Mouse (Mus musculus) cerebellum, postnatal 10 days (tissue): ENCODE measurements around the gene Bcl6b.

ENCODE experiments used
- DNase-seq, 2 experiments: peaks; one replicate each; pipeline ENCODE4 v3.0.0; 2021; ENCODE audit warnings: mixed read lengths in 2 of 2

The Bcl6b gene

GRCm38 (mm10) chr11:70229260-70230010 lies at the start of gene Bcl6b:
Bcl6b (minus strand) TSS chr11:70229798.
- DNase-seq, result peak; percentile 33 to 34

DNA sequence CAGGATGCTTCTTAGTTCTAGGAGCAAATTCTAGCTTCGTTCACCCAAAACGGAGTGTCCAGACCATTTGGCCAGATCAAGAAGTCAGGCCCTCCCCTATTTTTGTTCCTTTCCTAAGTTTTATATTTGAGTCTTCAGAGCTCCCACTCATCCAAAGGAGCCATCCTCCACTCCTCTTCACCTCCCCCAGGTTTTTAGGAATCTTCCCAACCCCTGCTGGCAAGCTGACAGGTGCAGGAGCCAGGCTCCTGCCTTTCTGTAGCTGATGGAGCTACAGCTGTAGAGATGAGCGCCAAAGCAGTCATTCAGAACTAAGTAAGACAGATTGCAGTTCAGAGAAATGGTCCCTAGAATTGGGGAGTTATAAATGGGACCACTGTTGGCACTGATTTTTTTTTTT lies 49.4 kb upstream of the Bcl6b start:
- peak; percentile 81 to 85 for DNase-seq

DNA sequence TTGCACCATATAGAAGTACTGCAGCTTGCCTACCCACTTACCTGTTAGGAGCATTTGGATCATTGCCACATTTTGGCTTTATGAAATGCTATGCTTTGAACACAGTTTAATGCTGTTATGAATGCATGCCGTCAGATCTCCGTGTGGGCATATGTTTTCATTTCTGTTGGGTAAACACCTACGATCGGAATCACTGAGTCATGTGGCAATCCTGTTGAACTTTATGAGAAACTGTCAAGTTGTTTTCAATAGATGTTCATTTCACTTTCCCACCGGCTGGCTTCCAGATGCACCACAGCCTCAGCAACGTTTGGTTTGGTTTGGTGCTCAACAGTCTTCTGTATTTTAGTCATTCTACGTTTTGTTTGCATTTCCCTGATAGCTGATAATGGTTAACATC lies 42.0 kb upstream of the Bcl6b start:
- no peak for DNase-seq

- DNase-seq, result peak; percentile 38 to 64
Observed at GRCm38 (mm10) chr11:70266405-70266804, 36.8 kb upstream of the Bcl6b start.

DNA sequence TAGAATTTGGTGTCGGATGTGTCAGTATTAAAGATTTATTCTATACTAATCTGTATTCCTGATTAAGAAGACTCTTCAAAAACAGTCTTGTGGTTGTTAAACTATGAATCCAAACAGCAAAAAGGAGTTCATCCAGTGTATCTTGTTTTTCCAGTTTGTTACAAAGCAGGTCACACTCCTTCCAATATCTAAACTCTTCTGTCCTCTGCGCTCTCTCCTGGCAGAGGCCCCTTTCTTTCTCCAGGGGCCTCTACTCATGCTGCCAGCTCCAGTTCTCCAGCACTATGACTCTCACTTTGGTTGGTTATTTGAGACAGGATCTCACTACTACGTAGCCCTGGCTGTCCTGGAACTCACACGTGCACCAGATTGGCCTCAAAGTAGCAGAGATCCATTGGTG lies 36.2 kb upstream of the Bcl6b start:
- peak in 1 of 2 experiments; percentile 24 for DNase-seq

- no peak for DNase-seq
Observed at GRCm38 (mm10) chr11:70265252-70265651, 35.7 kb upstream of the Bcl6b start.

DNA sequence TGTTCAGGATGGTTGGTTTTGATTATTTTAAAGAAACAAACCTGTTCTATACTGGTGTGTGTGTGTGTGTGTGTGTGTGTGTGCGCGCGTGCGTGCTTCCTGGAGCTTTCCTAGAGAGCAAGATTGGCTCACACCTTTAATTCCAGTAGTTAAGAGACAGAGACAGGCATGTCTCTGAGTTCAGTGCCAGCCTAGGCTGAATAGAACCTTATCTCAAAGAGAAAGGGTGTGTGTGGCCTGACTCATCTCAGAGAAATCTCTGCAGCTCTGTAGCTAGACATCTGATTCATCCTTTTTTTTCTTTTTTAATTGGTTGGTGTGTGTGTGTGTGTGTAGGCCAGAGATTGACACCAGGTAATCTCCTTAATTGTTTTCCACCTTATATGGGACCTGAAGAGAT lies 29.4 kb upstream of the Bcl6b start:
- DNase-seq, result no peak

GRCm38 (mm10) chr11:70254931-70255531 lies 25.4 kb upstream of the Bcl6b start, which contains the start of gene Alox12:
Alox12 (minus strand) TSS chr11:70255353.
- peak; percentile 61 to 67 for DNase-seq

DNA sequence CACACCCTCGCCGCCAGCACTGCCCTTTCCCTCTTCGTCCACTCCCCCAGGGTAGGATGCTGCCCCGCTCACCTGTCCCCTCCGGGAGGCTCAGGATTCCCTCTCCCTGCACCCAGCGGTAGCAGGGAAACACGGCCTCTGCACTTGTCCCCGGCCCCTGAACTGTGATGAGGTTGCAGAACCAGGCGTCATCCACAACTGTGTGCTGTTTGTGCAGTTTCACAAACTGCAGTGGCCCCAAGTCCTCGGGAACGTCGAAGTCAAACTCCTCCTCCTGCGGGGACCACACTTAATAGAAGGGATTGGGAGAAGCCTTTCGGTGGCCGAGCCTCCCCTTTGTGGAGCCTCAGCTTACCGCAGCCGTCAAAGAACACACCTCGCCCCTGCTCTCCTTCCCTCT lies 24.7 kb upstream of the Bcl6b start:
- DNase-seq, result no peak

DNA sequence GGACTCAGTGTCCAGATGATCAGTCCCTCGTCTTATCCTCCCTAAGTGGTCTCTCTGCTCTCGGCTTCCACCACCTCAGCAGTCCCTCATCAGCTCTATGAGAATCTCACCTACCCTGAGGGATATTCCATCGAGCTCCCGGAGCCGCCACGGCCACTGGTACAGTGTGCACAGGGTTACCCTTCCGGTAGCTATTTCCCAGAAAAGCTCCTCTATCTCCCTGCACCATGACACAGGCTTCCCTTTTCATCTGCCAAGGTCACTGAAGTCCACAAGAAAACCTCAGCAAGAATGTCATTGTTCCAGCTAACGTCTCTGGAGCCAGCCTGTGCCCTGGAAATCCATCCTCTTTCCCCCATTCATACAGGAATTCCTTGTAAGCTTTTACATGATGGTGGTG lies 22.3 kb upstream of the Bcl6b start:
- no peak for DNase-seq

- DNase-seq, result no peak
Observed at GRCm38 (mm10) chr11:70250150-70250549, 20.6 kb upstream of the Bcl6b start.

DNA sequence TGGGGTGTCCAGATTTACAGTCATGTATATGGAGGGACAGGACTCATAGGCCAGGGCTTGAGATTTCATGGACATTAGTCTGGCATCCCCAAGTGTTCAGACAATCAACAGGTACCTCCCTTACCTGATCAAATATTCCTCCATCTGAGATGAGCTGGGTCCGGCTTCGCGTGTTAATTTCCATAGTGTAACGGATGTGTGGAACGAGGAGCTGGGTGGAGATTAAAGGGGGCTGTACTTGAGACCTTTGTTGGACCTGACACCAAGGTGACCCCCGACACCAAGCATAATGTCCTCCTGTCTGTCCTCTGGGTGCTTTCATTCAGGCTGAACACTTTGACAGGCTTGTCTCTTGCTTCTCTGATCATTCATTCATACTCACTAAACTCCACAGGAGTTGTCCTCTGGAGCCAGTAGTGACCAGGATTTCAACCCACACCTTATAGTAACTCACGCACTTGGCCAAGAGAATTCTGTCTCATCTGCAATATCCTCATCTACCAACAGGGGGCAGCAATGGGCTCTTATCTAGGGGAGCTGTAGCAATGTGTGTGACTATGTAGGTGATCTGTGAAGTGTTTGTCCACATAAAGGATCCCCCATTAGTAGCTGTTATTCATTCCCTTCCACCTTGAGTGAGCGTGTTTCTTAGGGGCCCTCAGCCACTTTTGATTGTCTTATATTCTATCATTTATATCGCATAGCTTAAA lies 17.7 kb upstream of the Bcl6b start:
- peak; percentile 89 to 92 for DNase-seq

DNA sequence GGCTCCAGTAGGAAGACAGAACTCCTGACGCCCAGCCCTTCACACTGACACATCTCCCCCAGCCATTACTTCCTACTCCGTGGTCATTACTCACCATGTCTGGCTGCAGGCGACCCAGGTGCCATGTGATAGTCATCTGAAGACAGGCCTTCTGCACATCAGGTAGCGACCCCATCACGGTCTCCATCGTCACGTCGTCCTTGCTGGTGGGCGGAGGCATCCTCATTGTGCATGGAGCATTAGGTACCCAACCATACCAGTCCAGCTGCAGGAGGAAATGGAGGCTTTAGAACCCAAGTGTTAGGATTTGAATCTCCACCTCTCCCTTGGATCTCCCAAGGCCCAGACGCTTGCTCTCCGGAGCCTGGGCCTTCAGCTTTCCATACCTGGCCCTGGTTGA lies 13.0 kb upstream of the Bcl6b start:
- no peak for DNase-seq

DNA sequence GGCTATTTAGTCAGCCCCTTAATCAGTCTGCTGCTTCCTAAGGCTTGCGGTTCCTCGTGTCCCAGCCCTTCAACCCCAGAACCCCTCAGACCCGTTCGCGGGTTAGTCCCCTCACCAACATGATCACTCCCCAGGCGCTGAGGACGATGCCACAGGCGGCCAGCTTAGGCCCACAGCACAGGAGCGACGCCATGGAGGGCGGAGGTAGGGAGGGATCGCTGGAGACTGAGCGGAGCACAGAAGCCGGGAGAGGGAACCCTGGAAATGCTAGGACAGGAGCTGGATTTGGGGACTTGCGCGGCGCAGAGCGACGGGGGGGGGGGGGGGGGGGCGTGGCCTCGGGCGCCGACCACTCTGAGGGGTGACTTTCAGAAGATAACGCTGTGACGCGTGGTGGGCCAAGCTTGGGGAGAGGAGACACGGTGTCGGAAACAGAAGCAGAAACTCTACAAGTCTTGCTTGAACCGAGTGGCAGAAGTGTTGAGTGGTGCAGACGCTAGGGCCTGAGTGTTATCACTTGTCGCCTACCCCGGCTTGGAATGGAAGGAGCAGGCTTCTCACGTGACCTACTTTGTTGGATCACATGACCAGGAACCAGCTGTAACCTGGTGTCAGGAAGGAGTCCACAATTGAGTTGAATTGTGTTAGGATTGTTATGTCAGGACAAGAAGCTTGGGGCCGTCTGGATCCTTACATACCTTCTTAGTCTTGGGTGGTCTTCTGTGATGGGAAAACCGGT lies 10.1 kb upstream of the Bcl6b start, which contains the start of the genes Gm21988 and Rnasek:
TSS of gene Gm21988 (minus strand) at position 290 of the 739 bp plus-strand sequence.
TSS of gene Rnasek (minus strand) at position 302 of the 739 bp plus-strand sequence.
- DNase-seq, result peak; percentile 83 to 89

GRCm38 (mm10) chr11:70238591-70239440 lies 9.2 kb upstream of the Bcl6b start:
- DNase-seq, result peak; percentile 36 to 65

DNA sequence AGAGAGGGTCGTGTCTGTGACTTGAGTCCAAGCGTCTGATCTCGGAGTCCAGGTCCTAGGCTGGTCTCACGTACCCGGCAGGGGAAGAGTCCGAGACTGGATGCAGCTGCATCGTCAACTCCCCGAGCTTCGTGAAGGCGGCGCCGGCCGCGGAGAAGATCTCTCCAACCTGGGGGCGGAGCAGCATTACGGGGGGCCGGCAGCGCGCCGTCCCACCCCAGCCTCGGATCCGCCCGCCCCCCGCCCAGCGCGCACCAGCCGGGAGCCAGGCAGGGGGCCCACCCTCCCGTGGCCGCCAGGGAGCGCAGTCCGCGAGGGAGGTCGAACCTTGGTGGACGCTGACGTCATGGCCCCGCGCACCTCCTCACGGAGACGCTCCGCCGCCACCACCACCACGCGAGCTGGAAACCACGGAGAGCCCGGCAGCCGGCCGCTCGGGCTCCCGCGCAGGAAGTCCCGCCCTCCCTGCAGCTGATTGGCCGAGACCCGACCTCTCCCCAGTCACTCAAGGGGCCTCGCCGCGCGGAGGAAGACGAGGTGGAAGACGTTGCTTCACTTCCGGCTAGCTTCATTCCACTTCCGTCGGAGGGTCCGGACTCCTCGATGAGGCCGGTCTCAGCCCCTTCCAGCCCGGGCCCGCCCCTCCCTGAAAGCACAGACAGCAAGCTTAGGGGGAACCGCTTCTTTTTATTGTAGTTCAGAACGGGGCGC lies 8.0 kb upstream of the Bcl6b start, which contains the start of gene 0610010K14Rik:
TSS of gene 0610010K14Rik (minus strand) at position 458 of the 711 bp plus-strand sequence.
- peak; percentile 99 for DNase-seq

GRCm38 (mm10) chr11:70236717-70237116 lies 7.1 kb upstream of the Bcl6b start:
- DNase-seq, result peak; percentile 31 to 44

- DNase-seq, result peak in 1 of 2 experiments; percentile 7
Observed at GRCm38 (mm10) chr11:70235254-70235900, 5.8 kb upstream of the Bcl6b start.

- peak in 1 of 2 experiments; percentile 22 for DNase-seq
Observed at GRCm38 (mm10) chr11:70234497-70234896, 4.9 kb upstream of the Bcl6b start.

- peak; percentile 60 to 63 for DNase-seq
Observed at GRCm38 (mm10) chr11:70234037-70234436, 4.4 kb upstream of the Bcl6b start.
